Mouse (Mus musculus) embryo, embryonic 9.5 days (tissue): ENCODE measurements around the gene Prkcz.

ENCODE experiments used
- DNase-seq: peaks from one replicate; pipeline ENCODE4 v3.0.0-alpha.2; 2017; ENCODE audit errors: extremely low spot score

The Prkcz gene

DNA sequence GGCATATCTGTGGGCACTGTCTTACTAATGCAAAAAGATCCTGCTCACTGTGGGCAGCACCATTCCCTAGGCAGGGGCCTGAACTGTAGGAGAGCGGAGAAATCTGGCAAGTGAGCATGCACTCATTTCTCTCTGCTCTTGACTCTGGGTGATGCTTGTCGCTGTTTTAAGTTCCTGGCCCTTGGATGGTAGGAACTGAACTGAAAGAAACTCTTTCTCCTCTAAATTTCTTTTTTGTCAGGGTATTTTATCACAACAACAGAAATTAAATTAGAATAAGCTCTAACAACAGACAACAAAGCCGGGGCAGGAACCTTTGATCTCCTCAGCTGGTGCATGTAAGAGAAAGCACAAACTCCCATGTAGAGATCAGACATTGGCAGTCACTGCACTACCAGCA, 46.1 kb downstream of the Prkcz start:
- no peak for DNase-seq

DNA sequence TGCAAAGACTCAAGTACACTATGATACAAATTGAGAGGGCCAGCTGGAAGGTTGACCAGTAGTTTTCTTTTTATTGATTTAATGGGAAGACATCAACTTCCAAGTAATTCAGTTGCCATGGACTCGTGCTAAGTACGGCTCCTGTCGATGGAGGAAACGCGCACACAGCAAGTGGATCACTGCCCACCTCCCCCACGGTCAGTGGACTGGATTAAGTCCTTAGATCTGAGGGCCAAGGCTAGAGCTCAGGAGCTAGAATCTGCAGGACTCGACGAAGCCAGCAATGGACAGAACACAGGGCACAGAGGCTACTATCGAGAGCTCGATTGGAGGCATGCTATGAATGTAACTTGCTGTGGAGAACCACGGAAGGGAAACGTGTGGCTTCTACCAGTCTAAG, 52.5 kb downstream of the Prkcz start:
- no peak for DNase-seq

DNA sequence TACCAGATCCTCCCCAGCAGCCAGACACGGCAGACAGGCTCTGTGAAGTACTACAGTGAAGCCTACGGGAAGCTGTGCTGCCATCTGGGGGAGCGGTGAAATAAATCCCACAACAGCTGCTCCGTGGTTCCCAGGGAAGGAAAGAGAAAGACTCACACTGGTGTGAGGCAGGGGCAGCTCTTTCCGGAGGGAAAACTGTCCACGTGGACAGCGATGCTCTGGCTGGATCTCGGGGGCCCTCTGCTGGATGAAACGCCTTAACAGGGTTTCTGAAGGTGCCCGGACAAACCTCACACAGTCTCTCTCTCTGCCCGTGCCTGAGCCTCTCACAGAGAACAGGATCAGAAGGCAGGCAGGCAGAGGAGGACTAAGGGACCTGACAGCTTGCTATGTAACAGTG, 53.1 kb downstream of the Prkcz start:
- peak; percentile 85 for DNase-seq

DNA sequence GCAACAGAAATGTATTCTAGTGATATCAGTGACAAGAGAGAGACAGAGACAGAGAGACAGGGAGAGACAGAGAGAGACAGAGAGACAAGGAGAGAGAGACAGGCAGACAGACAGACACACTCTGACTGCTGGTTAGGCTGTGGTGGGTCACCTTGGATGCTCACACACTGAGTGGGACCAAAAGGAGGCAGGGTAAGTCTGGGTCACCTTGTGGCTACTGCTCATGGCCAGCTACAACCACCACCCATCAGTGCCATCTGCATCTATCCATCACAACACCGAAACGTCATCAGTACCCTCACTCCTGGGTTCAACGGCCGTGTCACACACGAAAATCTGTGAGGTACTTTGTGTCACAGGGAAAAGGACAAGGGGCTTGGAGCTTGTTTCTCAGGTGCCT, 53.6 kb downstream of the Prkcz start:
- DNase-seq = no peak

DNA sequence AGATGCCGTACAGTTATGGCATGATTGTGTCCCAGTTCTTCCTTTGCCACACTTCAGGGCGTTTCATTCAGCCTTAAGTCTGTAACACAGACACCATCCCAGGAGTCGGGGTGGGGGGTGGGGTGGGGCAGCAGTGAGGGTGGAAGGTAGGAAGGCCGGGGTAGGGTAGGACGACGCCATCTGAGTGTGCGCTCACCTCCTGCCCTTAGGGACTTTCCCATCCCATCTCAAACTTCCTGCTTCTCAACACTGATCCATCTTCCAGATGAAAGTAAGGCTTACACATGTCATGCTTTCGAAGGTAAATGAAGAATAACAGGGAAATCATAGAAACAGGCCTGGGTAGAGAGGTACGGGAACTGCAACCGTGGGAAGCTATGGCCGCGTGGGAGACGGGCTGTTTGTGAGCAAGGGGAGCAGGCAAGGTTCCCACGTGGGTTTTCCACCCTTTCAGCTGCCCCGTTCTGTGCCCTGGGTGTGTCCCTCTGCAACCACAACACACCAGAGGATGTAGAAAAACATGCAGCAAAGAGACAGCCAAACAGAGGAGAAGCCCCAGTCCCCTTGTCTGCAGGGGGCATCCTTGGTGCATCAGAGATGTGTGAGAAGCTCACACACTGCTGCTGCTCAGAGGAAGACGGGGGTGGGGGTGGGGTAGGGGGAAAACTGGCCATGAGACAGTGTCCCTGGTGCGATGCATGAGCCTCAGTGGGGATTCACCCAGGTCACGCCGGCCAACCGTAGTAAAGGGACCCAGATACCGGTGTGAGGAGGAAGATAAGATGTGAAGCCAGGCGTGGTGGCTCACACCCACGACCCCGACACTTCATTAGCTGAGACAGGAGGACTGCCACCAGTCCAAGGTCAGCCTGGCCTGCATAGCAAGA, 54.6 kb downstream of the Prkcz start:
- DNase-seq = no peak

DNA sequence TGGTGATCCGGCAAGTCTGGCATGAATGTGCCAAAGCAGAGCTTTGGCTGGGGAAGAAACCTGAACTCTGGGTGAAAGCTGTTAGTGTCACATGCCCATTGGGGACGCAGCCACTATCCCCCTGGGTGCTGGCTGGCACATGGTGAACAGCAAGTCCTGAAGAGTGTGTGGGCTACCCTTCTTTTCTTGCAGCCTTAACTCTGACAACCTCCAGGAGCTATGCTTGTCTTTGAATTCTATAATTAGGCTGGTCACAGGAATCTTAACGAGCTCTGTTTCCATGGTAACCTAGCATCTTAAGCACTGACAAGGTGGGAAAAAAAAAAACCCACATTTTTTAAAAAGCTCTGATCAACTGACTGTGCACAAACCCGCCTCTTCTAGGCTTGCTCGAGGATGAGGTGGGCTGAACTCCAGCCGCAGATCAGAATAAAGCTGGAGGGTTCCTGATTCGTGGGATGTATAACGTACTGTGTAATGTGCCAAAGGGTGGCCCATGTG, 55.6 kb downstream of the Prkcz start:
- no peak for DNase-seq

DNA sequence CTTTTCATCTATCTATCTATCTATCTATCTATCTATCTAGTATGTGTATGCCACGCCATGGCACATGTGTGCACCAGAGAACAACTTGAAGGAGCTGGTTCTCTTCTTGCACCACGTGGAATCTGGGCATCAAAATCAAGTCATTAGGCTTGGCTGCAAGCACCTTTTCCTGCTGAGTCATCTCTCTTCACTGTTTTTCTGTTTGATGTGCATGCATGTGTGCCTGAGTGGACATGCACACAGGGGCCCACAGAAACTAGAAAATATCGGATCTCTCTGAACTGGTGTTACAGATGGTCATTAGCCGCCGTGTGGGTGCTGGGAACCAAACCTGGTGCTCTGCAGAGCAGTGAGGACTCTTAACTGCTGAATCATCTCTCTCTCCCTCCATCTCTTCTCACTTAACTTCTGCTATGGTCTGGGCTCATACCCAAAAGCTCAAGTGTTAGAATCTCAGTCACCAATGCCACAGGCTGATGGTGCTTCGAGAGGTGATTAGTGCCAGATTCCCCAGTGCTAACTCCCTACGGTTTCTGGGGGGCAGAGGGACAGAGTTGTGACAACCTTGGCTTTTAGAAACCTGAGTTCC, 56.6 kb downstream of the Prkcz start:
- DNase-seq = no peak

DNA sequence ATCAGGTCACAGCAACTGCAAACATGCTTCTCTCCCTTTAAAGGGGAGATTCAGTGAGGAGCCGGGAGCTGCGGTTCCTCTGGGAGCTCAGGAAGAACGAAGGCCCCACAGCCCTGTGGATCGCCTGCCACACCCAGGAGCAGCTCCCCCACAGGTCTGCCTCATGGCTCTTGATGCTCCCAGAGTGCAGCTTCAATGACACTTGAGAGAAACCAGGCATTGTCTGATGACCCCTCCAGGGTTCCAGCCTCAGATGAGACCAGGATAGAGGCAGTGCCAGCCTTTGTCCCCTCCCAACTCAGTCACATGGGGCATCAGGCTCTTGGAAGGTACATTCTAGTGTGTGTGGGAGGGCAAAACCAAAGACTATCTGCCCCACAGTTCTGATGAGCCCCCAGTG, 59.2 kb downstream of the Prkcz start:
- DNase-seq = no peak

DNA sequence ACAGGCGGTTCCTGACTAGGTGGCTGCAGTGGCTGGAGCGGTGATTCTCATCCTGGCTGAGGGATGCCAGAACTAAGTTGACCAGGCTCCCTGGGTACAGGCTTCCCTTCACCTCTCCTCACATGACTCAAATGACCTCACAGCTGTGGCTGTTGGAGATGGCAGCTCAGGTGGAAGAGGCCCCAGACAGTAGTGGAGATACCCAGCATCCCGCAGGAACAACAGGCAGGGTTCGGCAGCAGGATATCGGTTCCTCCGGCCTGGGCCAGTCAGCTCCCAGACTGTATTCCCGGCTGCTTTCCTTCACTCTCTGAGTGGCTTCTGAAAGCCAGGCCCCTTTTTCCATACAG, 60.1 kb downstream of the Prkcz start:
- DNase-seq = no peak

DNA sequence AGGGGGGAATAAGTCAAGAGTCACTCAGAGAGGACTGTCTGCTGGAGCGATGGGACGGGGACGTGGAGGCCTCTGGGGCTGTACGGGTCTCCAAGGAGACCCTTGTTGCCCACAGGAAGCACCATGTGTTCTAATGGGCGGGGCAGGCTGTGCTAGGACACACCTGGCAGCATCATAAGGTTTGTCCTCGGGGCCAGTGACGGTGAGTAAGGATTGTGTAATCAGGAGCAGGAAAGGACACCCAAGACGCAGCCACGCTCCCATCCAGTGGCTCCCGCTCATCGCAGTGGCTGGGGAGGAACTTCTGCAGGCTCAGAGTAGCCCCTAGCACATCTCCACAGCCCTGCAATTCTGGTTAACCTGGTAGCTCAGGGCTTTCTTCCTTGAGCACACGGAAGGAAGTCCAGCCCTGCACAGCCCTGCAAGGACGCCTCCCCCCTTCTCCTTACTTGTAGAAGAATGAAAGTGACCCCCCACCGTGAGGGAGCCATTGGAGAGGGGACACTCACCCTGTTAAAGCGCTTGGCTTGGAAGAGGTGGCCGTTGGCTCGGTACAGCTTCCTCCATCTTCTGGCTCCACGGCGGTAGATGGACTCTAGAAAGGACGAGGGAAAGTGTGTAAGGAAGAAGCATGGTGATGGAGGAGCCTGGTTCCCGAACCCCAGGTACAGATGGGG, 60.6 kb downstream of the Prkcz start:
- no peak for DNase-seq

DNA sequence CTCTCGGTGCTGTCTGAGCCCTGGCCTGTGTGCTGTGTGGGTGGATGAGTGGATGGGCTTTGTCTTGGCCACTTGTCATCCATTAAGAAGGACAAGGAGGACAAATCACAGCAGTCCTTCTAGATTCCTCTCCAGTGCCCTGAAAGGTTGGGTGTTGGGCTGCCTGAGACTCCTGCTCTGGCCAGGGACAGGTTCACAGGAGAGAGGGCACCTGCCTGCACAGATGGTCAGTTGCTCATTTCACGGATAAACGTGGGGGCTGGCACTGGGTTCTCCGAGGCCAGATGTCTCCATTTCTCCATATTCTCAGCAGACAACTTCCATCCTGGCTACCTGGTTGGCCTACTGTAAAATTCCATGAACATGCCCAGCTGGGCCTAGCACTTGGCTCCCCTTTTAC, 62.3 kb downstream of the Prkcz start:
- DNase-seq = no peak

DNA sequence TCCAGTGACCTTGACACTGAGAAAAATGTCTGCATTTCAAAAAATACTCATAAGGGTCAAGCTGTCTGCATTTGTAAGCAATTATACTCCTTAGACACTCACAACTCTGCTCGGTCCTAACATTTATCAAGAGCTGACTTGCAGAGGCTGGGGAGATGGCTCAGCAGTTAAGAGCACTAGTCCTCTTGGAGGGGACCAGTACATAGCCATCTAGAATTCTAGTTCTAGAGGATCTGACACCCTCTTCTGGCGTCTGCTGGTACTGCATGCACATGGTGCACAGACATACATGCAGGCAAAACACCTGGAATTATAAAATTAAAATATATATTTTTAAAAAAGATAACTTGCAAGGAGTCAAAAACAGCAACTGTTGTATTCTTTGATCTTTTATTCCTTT, 64.1 kb downstream of the Prkcz start:
- DNase-seq = no peak

DNA sequence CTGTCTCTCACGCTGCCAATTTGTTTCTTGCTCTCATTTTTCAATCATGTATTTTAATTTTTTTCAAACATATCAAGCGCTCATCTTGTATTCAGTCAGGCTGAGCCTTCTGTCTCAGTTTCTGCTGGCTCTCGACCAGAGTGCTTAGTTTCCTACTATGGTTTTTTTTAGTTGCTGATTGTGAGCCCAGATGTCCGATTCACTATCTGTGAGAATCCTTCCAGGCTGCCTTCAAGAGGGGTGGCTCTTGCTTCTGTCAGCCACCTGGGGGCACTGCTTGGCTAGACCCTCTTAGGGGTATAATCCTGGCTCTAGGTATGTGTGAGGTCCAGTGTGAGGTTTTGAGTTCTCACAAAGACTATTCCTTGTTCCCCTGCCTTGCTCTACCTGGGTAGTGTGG, 65.2 kb downstream of the Prkcz start:
- no peak for DNase-seq

DNA sequence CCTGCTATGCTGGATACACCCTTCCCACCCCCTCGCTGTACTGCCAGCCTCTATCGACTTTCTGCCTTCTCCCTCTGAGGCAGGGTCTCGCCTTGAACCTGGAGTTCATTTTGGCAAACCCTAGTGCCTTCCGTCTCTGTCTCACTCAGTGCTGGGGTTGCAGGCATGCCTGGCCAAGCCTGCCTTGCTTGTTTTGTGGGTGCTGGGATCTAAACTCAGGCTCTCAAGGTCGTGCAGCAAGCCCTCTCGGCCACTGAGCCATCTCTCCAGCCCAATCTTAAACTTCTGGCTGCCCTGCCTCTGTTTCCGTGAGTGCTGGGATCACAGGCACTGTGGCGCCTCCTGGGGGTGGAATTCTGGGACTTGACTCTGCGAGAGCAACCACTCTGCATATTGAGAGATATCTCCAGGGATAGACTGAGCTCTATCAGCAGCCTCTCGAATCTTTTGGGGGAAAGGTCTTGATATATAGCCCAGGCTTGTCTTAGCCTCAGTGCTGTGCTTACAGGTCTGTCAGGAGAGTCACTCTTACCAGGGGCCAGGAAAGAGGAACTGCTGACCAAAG, 66.1 kb downstream of the Prkcz start:
- no peak for DNase-seq

DNA sequence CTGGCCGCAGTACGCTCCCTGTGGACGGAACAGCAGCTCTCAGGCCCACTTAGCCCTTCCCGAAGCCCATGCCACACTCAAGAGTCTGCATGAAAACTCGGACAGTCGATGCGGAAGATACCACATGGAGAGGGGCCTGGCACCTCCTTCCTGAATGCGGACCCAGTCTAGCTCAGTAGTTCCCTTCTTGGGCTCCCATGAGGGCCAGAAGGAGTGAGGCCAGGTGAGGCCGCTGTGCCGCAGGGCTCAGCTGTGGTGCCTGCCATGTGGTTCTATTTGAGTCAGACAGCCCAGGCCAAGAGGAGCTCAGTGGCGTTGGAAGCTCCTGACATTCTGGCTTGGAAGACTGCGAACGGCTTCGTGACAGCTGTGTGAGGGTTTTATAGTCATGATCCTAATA, 66.8 kb downstream of the Prkcz start:
- DNase-seq = no peak

DNA sequence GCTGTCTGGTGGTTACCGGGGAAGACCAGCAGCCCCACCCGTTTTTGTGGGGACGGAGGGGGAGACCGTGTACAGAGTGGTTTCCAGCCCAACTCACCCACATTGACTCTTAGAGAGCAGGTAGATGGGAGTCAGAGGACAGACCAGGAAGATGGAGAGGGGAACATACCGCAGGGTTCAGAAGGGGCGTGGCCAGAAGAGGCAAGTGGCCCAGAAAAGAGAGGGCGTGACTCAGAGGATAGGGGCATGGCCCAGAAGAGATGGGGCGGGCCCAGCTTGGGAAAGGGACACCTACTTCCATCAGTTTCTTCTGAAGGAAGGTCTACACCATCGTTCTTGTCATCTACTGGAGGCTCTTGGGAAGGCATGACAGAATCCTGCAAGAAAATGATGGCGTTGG, 68.3 kb downstream of the Prkcz start:
- DNase-seq = no peak

DNA sequence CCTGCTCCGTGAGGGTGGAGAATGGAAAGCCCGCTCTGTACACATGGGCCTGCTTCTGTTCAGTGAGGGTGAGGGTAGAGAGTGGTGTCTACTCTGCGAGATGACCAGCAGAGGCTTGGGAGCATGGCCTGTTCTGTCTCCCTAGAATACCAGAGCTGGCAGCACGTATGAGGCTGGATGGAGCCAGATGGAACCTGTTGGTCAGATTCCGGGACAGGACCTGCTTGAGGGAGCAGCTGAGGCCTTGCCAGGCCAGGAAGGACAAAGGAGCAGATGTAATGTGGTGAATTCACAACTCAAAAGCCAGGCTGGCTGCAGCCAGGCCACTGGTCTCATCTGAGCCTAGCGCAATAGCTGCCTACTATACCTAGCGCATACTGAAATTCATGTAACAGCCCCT, 71.1 kb downstream of the Prkcz start:
- DNase-seq = no peak

DNA sequence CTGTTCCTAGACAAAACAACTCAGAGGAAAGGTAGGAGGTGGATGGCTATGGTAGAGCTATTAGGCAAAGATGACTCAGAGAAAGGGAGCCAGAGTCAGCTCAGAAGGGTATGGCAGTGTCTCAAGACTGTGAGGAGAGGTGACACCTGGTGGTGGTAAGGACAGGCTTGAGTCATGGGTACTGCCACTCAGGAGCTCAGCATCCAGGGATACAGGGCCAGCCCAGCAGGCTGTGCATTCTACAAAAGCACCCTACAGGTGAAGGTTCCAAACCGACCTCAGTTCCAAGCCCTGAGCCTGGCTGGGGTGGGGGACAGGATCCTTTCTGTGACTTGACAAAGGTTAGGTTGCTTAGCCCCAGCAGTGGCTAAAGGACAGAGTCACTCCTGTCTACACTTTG, 72.6 kb downstream of the Prkcz start:
- no peak for DNase-seq

DNA sequence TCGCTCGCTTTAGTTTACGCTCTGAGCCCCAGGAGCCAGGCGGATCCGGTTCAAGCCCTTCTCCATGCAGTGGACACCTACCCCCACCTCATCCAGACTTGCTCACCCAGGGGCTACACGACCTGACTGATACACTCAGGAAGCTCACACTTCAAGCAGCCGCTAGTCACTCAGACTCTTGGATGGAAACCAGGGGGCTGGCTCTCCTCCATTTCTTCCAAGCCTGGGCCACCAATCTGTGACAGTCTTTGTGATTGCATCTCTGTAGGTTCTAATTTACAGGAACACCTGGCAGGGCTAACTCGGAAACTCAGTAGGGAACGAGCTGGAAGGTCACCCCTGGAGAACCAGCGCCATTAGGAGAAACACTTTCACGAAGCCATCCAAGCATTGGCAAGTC, 73.4 kb downstream of the Prkcz start:
- no peak for DNase-seq

DNA sequence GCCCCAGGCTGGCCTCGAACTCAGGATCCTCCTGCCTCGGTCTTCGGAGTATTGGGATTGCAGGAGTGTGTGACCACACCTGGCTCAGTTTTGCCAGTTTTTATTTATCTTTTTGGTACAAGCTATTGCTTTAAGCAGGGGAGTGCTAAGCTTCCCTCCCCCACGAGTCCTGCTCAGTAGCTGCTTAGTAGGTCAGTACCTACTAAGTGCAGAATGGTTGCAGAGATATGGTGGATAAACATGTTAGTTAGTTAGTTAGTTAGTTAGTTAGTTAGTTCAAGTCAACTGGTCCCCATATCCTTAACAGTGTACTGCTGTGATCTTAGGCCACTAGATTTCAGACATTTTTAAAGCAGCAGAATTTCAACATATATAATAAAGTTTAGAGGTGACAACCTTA, 75.1 kb downstream of the Prkcz start:
- DNase-seq = no peak

DNA sequence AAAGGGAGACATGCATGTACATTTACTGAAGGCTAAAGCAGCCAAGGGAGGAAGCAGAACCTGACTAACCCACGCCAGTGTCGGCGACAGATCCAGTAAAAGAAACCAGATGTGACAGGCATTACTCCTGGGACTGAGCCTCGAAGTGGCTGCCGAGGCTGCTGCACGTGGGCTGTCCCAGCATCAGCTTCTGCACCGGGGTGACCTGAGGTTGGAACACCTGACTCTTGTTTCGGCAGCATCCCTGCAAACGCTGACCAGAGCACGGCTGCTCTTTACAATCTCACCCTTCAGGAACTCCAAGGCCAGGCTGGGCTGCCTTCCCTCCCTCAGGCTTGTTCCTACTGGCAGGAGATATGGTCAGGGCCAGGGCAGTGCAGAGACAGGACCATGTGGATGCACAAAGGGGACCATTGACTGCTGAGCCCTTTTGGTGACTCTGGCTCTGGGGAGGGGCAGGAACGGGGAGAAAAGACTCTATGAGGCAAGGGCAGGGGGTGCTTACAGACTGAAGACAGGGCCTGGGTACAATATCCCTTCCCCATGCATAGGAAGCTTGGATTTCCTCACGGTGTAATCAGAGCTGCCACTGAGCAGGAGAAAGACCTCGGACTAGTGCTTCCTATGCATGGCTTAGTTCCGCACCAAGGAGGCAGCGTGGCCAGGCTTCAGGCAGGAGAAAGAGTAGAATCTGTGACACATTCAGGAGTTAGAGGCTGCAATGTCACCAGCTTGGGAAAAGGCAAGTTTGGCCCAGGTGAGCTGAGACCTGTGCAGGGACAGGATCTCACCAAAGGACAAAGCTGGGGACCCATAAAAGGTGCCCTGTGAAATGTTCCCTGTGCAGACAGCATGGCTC, 76.4 kb downstream of the Prkcz start:
- DNase-seq = peak; percentile 27

DNA sequence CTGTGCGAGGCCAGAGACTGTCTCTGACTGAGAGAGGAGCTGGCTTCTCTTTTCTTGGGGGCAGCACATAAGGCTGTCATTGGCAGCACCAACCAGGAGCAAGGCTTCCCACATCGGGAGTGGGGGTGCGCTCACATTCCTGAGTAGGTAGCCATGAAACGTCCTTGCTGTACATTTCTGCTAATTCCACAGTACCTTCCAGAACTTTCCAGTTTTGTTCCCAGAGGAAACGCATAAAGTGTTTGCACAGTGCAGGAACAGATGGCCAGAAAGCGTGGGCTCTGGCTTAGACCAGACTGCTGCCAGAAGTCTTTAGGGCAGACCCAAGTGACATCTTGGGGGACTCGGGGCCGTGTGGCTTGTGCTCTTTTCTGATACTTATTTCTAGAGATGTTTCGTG, 77.6 kb downstream of the Prkcz start:
- no peak for DNase-seq
